Mouse (Mus musculus): ENCODE results near the gene Gm1553. TPM values are rescaled to one million over a fixed set of nuclear protein-coding genes. Genes with fewer than 3 reads are reported as not detected.

Gm1553 gene
- total RNA-seq (2021): not detected
- long read RNA-seq, experiment 1: 0 reads
- long read RNA-seq, experiment 2: 0 reads

DNA sequence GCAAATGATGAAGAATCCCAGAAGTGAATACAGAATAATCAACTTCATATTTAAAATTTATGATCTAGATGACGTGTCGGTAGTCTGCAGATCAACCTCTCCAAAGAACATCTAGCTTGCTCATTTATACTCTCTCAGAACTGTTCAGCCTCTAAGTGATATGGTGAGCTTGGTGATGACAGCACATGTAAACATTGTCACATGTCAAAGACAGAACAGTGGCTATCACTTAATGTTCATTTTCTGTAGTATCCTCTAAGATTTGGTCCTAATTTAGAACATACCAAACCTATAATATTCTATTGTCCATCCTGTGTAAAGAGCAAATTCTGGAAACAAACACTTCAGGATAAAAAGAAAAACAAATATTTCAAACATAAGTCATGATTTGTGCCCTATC lies at the start of gene Gm1553:
Gene Gm1553, minus strand, starts transcription at position 101 of the 400 bp plus-strand sequence.
- TF ChIP-seq CTCF (IDR thresholded peaks at IDR 0.05): no peak
- intact Hi-C loops (cut with DNase I): no loop called here
- H3K27ac ChIP-seq: no peak within 1 kb of the TSS
- no peak for DNase-seq (ENCODE audit: extremely low spot score in 1 of 2, low spot score in 2 of 2)
- no peak within 1 kb of the TSS for H3K4me3 ChIP-seq

Other genes with a start within 250 kb of the Gm1553 start
- gene 4932415D10Rik, start 176.0 kb downstream of the Gm1553 start, total RNA-seq (2021): not detected
- gene Gm4924, start 138.4 kb downstream of the Gm1553 start, total RNA-seq (2021): 10 to 100 TPM in 1 of 2 experiments, 1 to 10 TPM in 1; 9.1 to 10.3 TPM
- gene 1190007I07Rik, start 130.6 kb upstream of the Gm1553 start, total RNA-seq (2021): 10 to 100 TPM; 16.6 to 21.0 TPM
- gene Tdg, start 137.2 kb upstream of the Gm1553 start, total RNA-seq (2021): 10 to 100 TPM; 42.7 to 50.2 TPM
- 10 to 100 TPM; 22.4 to 26.6 TPM for gene Glt8d2, start 198.0 kb upstream of the Gm1553 start, total RNA-seq (2021)
- gene Hcfc2, start 203.5 kb upstream of the Gm1553 start, total RNA-seq (2021): 10 to 100 TPM; 45.1 to 47.4 TPM

Measured in left cerebral cortex, adult 2 months (tissue).